Mouse (Mus musculus) gastrocnemius, adult 8-10 months (tissue): ENCODE data around the gene Pigl. TPM values are rescaled to one million over a fixed set of nuclear protein-coding genes. Genes with fewer than 3 reads are reported as not detected.
"Not testable (repeated sequence)": the region's sequence is repeated elsewhere in the genome, so short reads cannot be mapped to it uniquely, and the experiment has no call there.

Source experiments
- DNase-seq, 2 experiments: peaks; one replicate each; pipeline ENCODE4 v3.0.0; 2022; ENCODE audit warnings: low spot score in 2 of 2
- total RNA-seq, 4 experiments: library from RNA; stranded (reverse); gene quantifications; 2 replicates each; pipeline ENCODE4 v1.2.4; 2022

The Pigl gene
- 1 to 10 TPM; 1.6 to 1.9 (median 1.8) TPM for total RNA-seq

DNA sequence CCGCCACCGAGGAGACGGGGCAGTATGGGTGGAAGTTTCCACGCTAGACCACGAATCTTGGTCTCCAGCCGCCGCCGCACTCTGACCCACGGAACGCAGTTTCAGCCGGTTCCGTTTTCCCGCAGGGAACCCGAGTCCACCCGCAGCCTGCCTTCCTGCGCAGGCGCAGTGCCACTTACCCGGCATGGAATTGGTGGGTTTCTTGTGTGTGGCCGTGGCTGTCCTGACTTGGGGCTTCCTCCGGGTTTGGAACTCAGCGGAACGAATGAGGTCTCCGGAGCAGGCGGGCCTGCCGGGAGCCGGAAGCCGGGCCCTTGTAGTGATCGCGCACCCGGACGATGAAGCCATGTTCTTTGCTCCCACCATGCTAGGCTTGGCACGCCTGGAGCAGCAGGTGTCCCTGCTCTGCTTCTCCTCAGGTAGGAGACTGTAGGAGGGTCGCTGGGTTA, at the start of gene Pigl, which contains the start of gene Ncor1:
Gene Pigl (plus strand): TSS at position 185 of the 449 bp plus-strand sequence.
Gene Ncor1 (minus strand): TSS at position 266 of the 449 bp plus-strand sequence.
- peak; percentile 53 to 76 for DNase-seq

DNA sequence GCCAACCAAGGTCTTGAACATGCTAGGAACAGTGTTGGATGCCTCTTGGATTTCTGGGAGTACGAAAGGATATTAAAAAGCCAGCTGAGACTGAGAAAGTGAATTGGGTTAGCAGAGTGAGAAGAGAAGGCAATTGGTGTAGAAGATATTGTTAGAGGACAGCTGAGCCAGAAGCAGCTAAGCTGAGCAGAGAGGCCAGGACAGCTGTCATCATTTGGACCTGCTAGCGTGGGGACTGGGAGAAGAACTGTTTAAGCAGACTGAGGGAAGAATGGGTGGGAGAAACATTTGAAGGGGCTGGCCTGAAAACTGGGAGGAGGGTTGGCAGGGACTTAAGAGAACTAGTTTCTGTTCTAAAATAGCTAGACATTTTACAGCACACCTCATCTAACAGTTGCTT, 49.4 kb upstream of the Pigl start:
- DNase-seq: no peak

DNA sequence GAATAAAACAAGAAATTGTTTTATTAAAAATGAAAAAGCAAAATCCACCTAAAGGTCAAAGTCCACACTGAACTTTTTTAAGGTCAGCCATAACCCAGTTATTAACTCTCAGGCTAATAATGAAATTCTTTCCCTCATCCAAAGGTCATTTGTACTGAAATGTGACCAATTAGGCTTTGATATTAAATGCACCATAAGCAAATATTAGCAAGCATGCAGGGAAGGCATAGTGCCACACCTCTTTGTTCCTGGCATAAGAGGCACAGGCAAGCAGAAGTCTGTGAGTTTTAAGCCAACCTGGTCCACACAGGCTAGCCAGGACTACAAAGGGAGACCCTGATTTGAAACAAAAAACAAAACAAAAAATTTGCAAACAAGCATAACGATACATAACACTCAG, 48.6 kb upstream of the Pigl start:
- DNase-seq: no peak

DNA sequence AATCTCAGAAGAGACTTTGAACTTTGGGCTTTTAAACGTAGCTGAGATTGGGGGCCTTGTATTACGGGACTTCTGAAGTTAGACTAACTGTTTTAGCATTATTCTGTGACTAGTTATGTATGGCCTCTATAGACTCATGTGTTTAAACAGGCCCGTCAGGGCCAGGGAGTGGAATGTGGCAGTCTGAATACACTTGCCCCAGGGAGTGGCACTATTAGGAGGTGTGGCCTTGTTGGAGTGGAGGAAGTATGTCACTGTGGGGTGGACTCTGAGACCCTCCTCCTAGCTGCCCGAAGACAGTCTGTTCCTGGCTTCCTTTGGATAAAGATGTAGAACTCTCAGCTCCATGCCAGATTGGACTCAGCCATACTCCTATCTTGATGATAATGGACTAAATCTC, 43.2 kb upstream of the Pigl start:
- DNase-seq: no peak

DNA sequence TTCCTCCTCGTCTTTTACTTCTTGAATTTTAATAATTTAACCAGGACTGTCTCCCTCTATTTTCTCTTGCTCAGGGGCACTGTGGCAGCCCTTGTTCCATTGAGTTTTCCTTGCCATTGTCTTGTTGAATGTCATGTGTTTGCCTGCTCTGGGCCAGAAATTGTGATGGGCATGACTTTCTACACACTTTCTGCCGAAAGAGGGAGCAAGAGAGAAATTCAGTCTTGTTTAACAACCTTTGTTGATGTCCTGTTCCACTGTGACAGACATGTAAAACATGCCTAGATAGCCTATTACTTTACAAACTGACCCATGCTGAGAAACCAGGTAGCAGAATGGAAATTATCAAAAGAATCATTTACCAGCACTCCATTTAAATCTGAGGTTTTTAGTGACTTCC, 33.7 kb upstream of the Pigl start:
- DNase-seq: no peak

DNA sequence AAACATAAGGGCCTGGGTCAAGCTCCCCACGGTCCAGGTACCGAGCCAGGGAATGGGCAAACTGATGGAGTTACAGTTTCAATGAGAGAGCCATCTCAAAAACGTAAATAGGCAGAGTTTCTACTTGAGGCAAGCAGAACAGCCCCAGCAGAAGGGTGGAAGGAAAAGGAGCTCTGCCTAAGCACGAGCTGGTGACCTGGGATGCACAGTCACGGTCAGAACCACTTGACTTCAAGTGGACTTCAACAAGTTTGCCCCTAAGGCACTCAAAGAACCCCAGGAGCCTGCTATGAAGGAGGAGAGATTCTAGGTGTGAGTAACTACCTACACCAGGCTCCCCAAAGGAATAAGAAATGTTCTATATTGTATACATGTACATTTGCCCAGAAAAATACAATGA, 32.0 kb upstream of the Pigl start:
- DNase-seq: no peak

DNA sequence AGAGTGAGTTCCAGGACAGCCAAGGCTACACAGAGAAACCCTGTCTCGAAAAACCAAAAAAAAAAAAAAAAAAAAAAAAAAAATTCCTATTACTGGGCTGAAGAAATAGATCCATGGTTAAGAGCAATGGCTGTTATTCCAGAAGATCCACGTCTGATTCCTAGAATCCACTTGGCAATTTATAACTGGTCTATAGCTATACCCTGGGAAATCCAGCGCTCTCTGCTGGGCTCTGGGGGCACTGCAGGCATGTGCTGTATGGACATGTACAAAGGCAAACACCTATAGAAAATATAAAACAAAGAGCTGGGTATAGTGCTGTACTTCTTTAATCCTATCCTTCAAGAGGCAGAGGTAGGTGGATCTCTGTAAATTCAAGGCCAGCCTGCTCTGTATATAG, 31.2 kb upstream of the Pigl start:
- no peak for DNase-seq

DNA sequence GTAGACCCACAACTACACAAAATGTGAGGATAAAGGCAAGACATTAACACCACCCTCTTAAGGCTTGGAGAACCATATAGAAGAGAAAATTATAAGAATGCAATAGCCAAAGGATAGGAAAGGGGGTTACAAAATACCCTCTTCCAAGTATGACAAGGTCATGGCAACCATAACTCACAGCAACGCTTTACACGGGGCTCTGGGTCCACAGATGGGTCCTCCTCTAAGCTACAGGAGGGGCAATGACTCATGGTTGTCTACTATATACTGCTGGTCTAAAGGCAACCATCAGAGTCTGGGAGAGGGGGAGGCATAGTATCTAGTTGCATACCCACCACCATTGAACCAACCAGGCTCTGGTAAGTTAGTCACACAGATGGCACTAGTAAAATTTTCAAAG, 26.0 kb upstream of the Pigl start:
- no peak for DNase-seq

DNA sequence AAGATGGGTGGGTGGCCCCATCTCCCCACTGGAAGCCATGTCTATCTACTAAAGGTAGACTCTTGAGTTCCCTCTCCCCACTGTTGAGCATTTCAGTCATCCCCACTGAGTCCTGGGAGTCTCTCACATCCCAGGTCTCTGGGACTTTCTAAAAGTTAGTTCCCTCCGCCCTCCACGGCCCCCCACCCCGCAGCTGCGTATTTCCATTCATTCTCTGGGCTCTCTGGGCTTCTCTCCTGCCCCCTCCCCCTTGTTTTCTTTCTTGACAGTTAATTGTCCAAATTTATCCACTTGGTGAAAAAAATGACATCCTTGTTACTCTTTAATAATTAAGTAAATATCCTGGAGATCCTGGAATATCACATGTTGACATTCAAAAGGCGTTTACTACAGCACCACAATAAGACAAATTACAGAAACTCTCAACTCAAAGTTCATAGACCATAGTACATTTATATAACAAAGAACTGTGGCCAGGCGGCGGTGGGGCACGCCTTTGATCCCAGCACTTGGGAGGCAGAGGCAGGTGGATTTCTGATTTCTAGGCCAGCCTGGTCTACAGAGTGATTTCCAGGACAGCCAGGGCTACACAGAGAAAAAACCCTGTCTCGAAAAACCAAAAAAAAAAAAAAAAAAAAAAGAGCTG, 17.5 kb upstream of the Pigl start:
- DNase-seq: no peak

DNA sequence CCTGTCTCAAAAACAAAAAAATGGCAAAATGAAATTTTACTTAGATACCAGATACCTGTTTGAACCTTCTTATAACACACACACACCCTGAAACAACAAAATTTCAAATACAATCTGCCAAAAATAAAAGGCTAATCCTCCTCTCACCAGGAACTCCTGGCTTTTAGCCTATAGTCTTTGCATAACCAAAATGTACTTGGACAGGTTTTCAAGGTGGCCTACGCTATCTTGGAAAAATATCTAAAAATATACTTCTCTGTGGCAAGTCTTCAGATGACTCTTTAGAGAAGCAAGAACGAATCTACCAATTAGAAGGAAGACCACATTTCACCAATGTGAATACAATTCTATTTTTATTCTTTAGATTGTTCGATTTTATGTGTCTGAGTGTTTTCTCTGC, 12.5 kb upstream of the Pigl start:
- DNase-seq: no peak

DNA sequence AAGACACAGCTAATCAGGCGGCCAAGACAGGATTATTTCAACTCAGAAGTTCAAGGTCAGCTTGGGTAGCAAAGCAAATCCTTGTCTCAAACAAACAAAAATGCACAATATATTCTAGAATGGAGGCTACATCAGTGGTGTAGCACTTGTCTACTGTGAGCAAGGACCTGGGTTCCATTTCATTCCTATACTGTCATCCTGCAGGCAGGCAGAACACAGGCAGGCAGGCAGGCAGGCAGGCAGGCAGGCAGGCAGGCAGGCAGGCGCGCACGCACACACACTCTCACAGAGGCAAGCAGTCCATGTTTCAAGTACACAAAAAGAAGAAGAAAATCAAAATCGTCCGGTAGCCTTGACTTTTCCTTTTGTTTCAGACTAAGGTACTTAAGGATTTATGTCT, 9.3 kb upstream of the Pigl start:
- DNase-seq: no peak

DNA sequence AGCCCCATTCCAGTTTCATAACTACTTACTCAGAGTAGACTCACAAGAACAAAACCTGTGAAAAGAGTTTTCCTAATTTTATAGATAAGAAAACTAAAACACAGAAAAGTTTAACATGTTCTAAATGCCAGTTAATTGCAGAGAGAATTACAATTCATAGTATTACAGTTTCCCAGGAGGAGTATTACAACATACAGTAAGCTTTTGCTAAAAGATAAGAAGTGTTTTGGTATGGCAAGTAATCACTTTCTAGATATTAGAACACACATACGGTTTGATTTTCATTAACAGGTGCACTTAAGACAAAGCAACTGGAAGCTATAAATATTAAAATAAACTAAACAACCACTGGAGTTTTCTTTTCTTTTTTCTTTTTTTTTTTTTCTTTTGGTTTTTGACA, 3.1 kb upstream of the Pigl start:
- no peak for DNase-seq

DNA sequence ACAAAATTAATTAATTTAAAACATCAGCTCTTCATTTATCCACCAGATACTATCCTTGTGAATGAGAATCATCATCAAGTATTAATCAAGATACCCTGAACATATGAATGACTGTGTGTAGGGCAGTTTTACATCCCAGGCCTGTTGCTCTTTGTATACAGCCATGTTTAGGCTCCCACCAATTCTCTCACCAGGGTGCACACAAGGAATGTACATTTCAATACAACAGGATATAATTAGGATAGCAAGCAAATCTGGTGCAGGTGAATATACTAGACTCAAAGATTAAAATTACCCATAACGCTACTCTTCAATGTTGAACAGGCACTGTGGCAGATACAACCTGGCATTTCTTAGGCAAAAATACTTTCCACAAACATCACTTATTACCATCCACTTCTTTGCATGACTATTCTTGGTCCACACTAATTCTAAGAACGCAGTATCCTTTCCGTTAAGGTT, 2.2 kb upstream of the Pigl start:
- no peak for DNase-seq

DNA sequence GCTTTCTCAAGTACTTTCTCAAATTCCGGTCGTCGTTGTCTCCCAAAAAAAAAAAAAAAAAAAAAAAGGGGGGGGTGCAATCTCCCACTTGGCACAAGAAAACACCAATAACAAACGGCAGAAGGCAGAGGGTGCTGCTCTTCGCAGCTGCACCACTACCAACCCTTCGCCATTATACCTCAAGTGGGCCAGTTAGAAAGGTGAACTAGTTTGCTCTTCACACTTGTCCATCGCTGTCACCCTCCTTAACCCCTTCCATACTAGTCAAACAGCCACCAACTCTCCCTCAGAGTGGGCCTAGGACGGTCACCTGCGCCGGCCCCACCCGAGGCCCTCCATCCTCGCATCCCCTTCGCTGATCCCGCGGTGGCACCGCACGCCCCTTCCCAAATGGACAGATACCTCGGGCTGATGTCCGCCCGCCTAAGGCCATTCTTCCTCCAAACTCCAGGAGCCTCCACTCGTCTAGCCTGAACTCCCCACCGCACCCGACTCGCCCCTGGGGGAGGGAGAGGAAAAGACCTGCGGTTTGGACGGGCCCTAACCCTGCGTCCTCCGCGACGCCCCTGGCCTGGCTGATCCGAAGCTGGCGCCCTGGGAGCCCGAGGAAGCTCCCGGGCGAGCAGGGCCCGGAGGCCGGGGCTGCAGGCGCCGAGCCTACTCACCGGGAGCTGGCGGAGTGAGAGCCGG, 1.6 kb upstream of the Pigl start:
- DNase-seq: peak in 1 of 2 experiments; percentile 23

DNA sequence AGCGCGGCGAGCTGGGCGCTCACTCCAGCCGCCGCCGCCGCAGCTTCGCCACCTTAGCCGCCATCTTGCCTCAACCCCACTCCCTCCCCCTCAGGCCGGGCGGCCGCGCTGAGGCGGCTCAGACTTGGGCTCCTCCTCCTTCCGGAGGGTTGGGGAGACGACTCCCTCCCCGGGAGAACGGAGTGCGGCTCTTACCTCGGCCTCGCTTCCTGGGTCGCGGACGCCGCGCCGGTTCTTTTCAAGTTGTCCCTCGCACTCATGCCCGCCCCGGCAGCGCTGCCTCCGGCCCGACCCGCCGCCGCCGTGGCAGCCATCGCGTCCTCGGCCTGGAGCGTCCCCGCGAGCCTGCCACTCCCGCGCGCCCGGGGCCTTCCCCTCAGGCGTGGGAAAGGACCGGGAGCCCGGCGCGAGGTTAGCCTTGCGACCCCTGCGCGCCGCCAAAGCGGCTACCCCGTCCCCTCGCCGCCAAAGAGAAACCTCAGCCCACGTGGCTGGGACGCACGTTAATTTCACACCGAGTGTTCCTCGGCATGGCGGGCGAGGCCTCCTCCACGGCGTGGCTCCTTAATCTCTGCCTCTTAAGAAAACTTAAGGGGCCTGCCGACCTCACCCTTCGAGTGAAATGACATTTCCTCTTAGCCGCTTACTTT, 894 bp upstream of the Pigl start:
- DNase-seq: peak; percentile 68 to 78

DNA sequence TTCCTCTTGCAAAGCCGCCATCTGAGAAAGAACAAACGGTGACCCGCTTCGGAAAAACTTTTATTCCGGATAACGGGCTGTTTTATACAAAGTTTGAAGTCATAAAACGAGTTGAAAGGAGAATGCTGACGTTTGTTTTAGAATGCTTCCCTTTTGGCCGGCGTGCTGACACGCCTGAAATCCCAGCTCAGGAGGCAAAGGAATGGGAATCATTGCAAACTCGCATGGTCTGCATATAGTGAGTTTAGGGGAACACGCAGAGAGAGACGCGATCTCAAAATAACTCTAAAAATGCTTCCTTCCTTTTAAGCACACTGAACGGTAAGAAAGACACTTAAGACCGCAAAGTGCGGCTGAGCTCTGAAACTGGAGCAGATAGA, 379 bp upstream of the Pigl start:
- no peak for DNase-seq

DNA sequence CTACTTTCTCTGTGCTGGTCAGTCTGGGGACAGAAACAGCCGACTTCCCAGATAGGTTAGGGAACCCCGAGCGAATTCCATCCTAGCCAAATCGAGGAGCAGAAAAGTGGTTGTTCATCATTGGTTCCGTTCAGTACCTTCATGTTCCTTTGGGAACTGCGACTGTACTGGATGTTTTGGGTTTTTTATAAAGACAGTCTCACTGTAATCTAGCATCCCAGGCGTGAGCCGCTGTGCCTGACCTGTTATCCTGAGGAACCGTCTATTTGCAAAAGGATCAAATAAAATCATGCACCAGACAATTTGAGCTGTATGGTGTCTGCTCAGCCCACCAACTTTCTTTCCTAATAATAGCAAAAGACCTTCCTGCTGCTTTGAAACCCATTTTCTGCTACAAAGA, 520 bp downstream of the Pigl start:
- DNase-seq: no peak

DNA sequence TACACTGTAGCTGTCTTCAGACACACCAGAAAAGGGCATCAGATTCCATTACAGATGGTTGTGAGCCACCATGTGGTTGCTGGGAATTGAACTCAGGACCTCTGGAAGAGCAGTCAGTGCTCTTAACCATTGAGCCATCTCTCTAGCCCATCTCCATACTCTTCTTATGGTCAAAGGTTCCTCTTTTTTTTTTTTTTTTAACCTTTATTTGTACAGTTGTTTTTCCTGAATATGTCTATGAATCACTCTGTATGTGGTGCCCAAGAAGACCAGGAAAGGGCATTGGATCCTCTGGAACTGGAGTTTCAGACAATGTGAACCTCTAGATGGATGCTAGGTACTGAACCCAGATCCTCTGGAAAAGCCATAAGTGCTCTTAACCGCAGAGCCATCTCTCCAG, 4.3 kb downstream of the Pigl start:
- DNase-seq: not testable (repeated sequence)

DNA sequence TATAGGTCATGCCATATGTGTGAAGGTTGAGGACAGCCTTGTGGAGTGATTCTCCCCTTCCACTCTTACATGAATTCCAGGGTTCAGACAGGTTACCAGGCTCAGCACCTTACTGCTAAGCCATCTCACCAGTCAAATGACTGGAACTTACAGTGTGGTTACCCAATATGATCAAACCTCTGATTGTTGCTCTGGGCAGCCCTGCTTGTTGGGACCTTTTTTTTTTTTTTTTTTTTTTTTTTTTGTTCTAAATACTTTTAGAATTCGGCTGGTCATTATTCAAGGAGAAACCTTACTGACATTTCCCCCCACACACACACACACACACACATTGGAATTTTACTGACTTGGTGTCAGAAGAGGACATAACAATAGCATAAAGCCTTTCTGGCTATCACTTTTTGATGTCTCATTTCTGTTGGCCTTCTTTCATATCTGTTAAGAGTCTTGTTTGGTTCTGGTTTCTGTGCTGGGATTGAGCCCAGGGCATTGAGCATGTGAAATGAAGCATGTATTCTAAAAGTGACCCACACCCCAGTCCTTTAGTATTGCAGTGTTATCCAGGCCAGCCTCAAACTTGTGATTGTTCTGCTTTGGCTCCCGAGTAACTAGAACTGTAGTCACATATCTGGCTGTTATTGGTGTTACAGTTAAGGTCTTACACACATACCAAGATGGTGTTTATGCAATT, 5.1 kb downstream of the Pigl start:
- DNase-seq: no peak

DNA sequence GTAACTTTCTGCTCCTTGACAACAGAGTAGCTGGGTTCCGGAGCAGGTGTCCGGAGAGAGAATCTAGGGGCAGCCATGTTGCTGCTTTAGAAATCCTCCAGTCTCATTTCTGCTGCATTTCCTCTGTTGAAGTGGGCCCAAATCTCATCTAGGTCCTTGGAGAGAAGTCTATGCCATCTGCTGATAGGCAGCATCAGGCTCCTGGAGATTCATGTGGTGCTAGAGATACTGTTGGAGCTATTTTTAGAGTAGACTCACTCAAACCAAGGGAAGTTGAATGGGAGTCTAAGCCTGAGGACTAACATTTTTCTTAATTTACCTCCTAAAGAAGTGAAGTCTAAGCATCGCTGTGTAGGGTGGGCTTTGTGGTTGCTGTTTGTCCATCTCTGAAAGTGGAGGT, 6.4 kb downstream of the Pigl start:
- DNase-seq: no peak

DNA sequence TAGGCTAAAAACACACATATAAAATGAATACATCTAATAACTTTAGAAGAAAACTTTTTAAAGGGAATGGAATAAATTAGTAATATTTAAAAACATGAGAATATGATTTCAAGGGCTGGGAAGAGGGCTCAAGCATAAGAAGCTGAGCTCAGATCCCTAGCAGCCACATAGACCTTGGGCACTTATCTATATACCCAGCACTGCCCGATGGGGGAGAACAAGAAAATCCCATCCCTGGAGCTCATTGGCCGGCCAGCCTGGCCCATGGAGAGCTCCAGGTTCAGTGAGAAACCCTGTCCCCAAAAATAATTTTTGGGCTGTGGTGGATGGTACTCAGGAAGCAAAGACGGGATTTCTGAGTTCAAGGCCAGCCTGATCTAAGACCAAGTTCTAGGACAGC, 7.6 kb downstream of the Pigl start:
- DNase-seq: no peak

DNA sequence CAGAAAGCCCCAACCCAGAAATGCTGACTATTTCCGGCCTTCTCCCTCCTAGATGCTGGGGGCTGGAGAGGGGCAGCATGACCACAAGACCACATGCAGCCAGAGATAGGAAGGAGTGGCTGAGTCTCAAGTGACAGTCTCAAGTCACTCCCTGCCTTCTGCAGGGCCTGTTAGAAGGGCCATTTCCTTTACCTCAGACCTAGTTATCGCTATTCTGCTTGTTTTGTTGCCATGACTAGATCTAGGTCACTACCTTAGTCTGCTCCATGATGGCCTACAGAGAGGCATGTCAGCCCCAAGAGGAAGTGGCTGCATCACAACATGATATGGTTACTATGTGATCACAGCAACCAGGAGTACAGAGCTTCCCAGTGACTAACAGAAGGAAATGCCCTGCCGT, 8.3 kb downstream of the Pigl start:
- DNase-seq: no peak
